Mouse (Mus musculus) hindbrain, embryonic 11.5 days (tissue): ENCODE results near the gene Cfap74. TPM values are rescaled to one million over a fixed set of nuclear protein-coding genes. Genes with fewer than 3 reads are reported as not detected.

Source experiments
- ATAC-seq: fragments of 200-750 bp; cut with Nextera tagmentation; 2 replicates; pipeline ENCODE4 v1.8.0; 2017; ENCODE audit warnings: mild to moderate bottlenecking, moderate TSS enrichment, moderate library complexity; ENCODE audit not compliant: low FRiP score
- DNase-seq: peaks from one replicate; pipeline ENCODE4 v3.0.0-alpha.2; 2015; ENCODE audit warnings: low spot score
- H3K27ac ChIP-seq: fragments of 300-500 bp; sonication (generic); 2 replicates; pipeline ENCODE4 v1.5.1; 2014; ENCODE audit warnings: mild to moderate bottlenecking, low read depth, low read length
- H3K27me3 ChIP-seq: fragments of 300-500 bp; sonication (generic); 2 replicates; pipeline ENCODE4 v1.6.1; 2014; ENCODE audit warnings: mild to moderate bottlenecking, low read length, moderate library complexity, mixed read lengths; ENCODE audit not compliant: control insufficient read depth, insufficient read depth
- H3K36me3 ChIP-seq: fragments of 300-500 bp; sonication (generic); 2 replicates; pipeline ENCODE4 v1.6.1; 2014; ENCODE audit warnings: mild to moderate bottlenecking, low read length, moderate library complexity, mixed read lengths; ENCODE audit not compliant: control insufficient read depth, insufficient read depth
- H3K4me1 ChIP-seq: fragments of 300-500 bp; sonication (generic); replicated peaks from 2 replicates; pipeline ENCODE4 v1.6.1; 2014; ENCODE audit warnings: low read length, mixed read lengths; ENCODE audit not compliant: control insufficient read depth, insufficient read depth
- H3K4me2 ChIP-seq: fragments of 300-500 bp; sonication (generic); replicated peaks from 2 replicates; pipeline ENCODE4 v1.6.1; 2014; ENCODE audit warnings: mild to moderate bottlenecking, low read depth, low read length
- H3K4me3 ChIP-seq: fragments of 300-500 bp; sonication (generic); 2 replicates; pipeline ENCODE4 v1.5.1; 2014; ENCODE audit warnings: low read depth, low read length
- H3K9ac ChIP-seq: fragments of 300-500 bp; sonication (generic); 2 replicates; pipeline ENCODE4 v1.6.1; 2014; ENCODE audit warnings: low read depth, low read length
- H3K9me3 ChIP-seq: fragments of 300-500 bp; sonication (generic); 2 replicates; pipeline ENCODE4 v1.6.1; 2016; ENCODE audit warnings: low read length; ENCODE audit not compliant: control insufficient read depth
- WGBS: fragments of 180-500 bp; shearing (Covaris S2); extraction: QIAGEN DNeasy Blood & Tissue Kit; methylation state at CpG from one replicate; pipeline ENCODE4 v1.1.7; 2014; 5-methylcytosine and 5-hydroxymethylcytosine counted together
- polyA plus RNA-seq: library from polyadenylated mRNA; unstranded; fragments of >200 nt; fragmentation: Nextera tagmentation; extraction: Ambion mirVana; gene quantifications from 2 replicates; pipeline ENCODE4 v1.2.1, GENCODE M21; 2014

The Cfap74 gene
- polyA plus RNA-seq, 1 experiment from 2014 or later: 6.8 TPM

DNA sequence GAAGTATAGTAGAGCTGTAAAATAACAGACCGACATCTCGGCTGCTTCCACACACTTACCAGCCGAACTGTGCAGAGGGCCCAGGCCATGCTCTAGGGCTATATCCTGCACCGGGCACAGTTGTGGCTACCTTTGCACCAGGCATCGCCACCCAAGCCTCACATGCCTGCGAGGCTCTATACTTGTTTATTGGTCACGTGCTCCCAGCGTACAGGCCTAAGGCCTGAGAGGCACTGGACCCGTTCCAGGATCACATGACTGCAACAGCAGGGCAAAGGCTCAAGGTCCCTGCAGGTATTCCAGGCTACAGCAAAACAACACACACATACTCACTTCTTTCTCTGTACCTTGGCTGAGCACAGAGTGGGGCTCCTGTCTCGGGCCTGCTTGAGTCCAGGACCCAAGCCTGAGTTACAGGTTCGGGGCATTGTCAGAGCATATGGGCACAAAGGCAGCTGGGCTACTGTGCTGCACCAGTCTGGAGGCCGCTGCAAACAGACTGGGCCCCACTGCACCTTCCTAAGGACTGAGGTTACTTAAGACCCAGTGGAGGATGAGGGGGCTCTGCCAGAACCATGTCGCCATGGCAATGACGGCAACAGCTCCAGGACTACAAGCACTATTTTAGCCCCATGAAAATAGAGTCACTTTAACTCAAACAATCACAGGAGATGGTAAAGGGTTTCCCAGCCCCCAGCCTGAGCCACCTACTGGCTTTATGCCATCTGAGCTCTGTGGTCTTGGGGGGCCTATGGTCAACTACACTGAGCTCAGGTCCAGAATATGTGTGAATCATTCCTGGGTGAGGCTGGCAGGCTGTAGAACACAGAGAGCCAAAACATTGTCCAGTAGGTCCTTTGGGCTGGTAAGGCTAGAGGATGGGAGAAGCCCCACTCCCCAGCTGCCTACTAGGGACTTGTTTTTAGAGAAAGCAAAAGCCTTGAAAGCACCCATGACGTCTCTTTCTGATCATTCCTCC, 38.0 kb upstream of the Cfap74 start:
- Histone ChIP-seq H3K27ac (no peak overlapping the region), H3K4me2 (no peak overlapping the region), H3K4me3 (no peak overlapping the region), H3K4me1 (no peaks in the 10 kb centered on the region), H3K36me3 (no peaks in the 10 kb centered on the region), H3K27me3 (no peaks in the 10 kb centered on the region), H3K9ac (no peak overlapping the region), H3K9me3 (no peaks in the 10 kb centered on the region)
- 91% methylated on average over 15 of the region's 15 CpGs for WGBS
- DNase-seq (no peak), ATAC-seq (no peak)

DNA sequence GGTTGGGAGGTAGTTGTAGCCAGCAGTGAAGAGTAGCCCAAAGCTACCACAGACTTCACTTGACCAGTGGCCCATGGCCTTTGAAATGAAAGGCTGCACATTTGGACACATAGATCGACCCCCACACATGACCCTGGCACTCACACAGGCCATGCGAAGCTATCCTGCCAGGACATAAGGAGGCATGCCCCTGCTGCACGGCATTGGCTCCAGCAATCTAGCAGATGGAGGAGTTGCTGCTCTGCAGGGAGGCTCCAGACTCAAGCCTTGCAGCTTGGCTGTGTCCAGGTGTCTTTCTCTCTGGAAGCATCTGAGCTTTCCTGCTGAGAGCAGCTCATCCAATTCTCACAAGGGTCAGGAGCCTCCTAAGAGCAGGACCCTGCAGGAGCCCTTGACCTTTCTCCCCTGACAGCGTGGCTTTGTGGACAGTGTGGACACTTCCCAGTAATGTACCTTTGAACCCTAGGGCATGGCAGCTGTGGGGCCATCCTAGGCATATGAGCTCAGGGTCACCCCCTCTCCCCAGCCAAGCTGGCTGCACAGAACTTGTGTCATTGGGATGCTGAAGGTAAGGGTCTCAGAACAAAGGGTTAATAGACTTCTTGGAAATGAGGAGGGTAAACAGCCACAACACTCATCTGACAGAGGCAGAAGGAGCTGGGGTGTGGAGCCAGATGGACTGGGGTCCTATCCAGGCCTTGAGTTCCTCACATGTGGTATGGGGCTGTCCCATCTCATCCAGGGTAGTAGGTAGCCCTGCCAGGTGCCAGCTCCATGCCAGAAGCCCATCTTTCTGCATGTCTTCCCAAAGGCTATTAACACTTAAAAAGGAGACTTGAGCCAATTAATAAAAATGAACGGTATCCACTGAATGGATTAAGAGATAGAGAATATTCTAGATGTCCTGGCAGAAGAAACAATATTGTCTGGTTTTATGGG, 36.9 kb upstream of the Cfap74 start:
- no peak overlapping the region for H3K9ac ChIP-seq
- H3K36me3 ChIP-seq: no peaks in the 10 kb centered on the region
- no peak overlapping the region for H3K27ac ChIP-seq
- ATAC-seq: no peak
- no peak for DNase-seq
- no peaks in the 10 kb centered on the region for H3K9me3 ChIP-seq
- H3K4me1 ChIP-seq: no peaks in the 10 kb centered on the region
- no peak overlapping the region for H3K4me2 ChIP-seq
- 81% methylated on average over 5 of the region's 5 CpGs for WGBS
- H3K4me3 ChIP-seq: no peak overlapping the region
- no peaks in the 10 kb centered on the region for H3K27me3 ChIP-seq

DNA sequence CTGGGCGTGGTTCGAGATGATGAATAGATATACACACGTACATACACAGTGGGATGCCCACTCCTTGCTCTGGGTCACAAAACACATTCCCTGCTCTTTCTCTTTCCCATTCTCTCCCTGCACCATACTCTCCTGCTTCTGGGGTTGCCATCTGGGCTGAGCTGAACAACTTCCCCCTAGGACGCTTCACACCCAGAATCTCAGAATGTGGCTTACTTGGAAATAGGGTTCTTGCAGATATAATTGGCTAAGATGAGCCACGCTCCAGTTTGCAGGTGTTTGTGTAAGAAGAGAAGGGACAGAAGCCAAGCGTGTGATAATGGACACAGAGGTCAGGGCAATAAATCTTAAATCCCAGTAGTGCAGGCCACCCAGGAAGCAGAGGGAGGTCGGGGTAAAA, 27.0 kb upstream of the Cfap74 start:
- ATAC-seq (no peak), DNase-seq (no peak)
- Histone ChIP-seq H3K36me3 (no peaks in the 10 kb centered on the region), H3K27ac (no peak overlapping the region), H3K4me1 (peaks cover 3% of the 10 kb centered on the region; the same call in 1 of the 2 replicates), H3K9me3 (no peaks in the 10 kb centered on the region), H3K9ac (no peak overlapping the region), H3K27me3 (no peaks in the 10 kb centered on the region; the same call in 1 of the 2 replicates), H3K4me2 (no peak overlapping the region), H3K4me3 (no peak overlapping the region)
- WGBS: 49% methylated on average over 7 of the region's 7 CpGs

DNA sequence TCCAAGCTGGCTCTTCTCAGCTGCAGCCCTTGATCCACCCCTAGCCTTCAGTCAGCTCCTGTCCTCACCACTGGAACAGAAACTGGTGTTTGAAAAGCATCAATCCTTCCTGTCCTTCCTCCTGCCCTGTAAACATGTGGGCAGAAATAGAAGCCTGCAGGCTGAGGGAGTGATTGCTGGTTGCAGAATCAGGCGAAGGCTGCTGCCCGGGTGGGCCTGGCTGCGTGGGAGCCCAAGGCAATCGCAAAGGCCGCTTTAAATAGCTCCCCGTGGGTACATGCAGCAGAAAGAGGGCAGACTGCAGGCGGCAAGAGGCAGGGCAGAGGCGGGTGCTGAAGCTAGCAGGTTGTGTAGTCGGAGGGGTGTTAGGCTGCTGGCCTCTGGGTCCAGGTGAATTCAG, 26.2 kb upstream of the Cfap74 start:
- Histone ChIP-seq H3K9ac (no peak overlapping the region), H3K27ac (no peak overlapping the region), H3K9me3 (no peaks in the 10 kb centered on the region), H3K4me2 (no peak overlapping the region), H3K36me3 (no peaks in the 10 kb centered on the region), H3K4me3 (no peak overlapping the region), H3K27me3 (no peaks in the 10 kb centered on the region; the same call in 1 of the 2 replicates), H3K4me1 (peaks cover 3% of the 10 kb centered on the region; the same call in 1 of the 2 replicates)
- 18% methylated on average over 9 of the region's 9 CpGs for WGBS
- ATAC-seq (no peak), DNase-seq (no peak)

DNA sequence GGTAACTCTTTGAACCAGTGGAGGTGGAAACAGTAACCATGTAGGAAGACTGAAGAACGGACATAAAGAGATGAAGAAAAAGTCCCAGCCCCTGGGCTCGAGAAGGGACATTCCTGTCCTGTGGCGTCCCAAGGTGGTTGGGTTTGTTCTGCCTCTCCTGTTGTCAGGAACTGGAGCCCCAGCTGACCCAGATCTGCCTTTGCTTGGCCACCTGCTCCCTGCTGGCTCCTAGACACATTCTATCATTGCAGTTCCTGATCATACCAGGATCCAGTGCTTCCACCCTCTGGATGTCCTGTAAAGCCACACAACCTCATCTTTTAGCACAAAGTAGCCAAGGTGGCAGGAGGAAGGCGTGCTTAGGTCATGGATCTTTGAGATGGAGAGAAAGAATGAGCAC, 25.7 kb upstream of the Cfap74 start:
- Histone ChIP-seq H3K4me3 (no peak overlapping the region), H3K27ac (no peak overlapping the region), H3K4me1 (peaks cover 3% of the 10 kb centered on the region; the same call in 1 of the 2 replicates), H3K9ac (no peak overlapping the region), H3K4me2 (no peak overlapping the region), H3K36me3 (no peaks in the 10 kb centered on the region), H3K27me3 (no peaks in the 10 kb centered on the region; the same call in 1 of the 2 replicates), H3K9me3 (no peaks in the 10 kb centered on the region)
- 70% methylated on average over 4 of the region's 4 CpGs for WGBS
- ATAC-seq: no peak
- DNase-seq: no peak

DNA sequence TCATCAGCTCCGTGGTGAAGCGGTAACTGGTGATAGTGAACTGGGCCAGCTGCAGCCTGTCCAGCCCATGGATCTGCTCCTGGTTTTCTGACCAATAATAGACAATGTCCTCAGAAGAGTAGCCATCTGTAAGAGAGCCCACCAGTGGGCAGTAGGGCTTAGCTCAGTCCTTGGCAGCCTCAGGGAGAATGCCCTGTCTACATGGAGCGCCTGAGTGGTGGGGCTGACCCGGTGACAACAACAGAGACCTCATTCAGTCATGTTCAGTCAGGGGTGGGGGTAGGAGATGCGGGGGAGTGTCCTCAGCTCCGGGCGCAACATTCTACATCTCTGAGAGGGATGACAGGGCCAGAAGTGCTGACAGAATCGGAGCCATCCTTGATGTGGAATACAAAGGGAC, 21.8 kb upstream of the Cfap74 start:
- no peak for DNase-seq
- H3K4me1 ChIP-seq: no peaks in the 10 kb centered on the region; the same call in 1 of the 2 replicates
- H3K36me3 ChIP-seq: no peaks in the 10 kb centered on the region
- H3K4me3 ChIP-seq: no peak overlapping the region
- no peak overlapping the region for H3K27ac ChIP-seq
- no peak overlapping the region for H3K4me2 ChIP-seq
- ATAC-seq: no peak
- no peak overlapping the region for H3K9ac ChIP-seq
- no peaks in the 10 kb centered on the region for H3K27me3 ChIP-seq
- no peaks in the 10 kb centered on the region for H3K9me3 ChIP-seq
- WGBS: 84% methylated on average over 8 of the region's 8 CpGs

DNA sequence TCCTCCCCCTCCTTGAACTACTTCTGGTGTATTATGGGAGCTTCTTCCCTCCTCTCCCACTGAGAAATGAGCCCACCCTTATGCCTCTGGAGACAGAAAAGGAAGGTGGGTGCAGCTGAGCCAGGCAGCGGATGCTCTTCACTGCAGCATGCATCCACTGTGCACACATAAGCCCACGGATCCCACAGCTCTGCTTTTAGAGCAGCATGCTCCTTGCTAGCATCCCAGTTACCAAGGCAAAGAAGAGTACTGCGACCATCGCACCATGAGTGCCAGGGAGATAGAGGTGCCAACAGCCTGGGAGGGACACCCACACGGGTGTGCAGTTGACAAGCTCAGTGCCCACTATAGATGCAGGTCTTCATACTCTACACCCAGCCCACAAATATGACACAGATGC, 13.5 kb upstream of the Cfap74 start:
- Histone ChIP-seq H3K27ac (no peak overlapping the region), H3K27me3 (peaks cover 26% of the 10 kb centered on the region), H3K9ac (no peak overlapping the region), H3K9me3 (no peaks in the 10 kb centered on the region), H3K4me1 (0 out of 2 replicates have a peak, but pooled peaks cover 5% of the 10 kb centered on the region), H3K36me3 (no peaks in the 10 kb centered on the region), H3K4me3 (no peak overlapping the region), H3K4me2 (no peak overlapping the region)
- 93% methylated on average over 5 of the region's 5 CpGs for WGBS
- DNase-seq (no peak), ATAC-seq (no peak)

DNA sequence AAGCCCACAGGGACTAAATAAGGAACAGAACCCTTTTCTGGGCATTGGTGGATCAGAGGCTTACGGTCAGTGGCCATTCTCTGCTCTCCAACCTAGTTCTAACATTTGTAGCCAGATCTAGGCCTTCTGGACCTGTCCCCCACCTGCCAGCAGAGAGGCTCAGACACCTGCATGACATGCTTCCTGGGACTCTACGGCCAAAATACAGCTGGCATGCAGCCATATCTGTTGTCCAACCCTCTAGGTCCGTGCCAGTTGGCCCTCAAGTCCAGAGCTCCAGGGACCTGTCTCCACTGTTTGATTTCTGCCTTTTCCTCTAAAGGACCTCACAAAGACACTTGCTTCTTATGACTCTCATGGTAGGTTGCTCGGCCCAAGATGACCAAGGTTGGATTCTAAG, 12.2 kb upstream of the Cfap74 start:
- peaks cover 26% of the 10 kb centered on the region for H3K27me3 ChIP-seq
- no peaks in the 10 kb centered on the region for H3K36me3 ChIP-seq
- H3K9me3 ChIP-seq: no peaks in the 10 kb centered on the region
- H3K4me3 ChIP-seq: no peak overlapping the region
- H3K4me2 ChIP-seq: no peak overlapping the region
- no peak overlapping the region for H3K9ac ChIP-seq
- 0 out of 2 replicates have a peak, but pooled peaks cover 5% of the 10 kb centered on the region for H3K4me1 ChIP-seq
- 84% methylated on average over 4 of the region's 4 CpGs for WGBS
- H3K27ac ChIP-seq: no peak overlapping the region
- no peak for ATAC-seq
- DNase-seq: no peak
